Mouse (Mus musculus) heart, postnatal 4 days (tissue): ENCODE measurements around the gene Dyrk1a. TPM values are rescaled to one million over a fixed set of nuclear protein-coding genes. Genes with fewer than 3 reads are reported as not detected.

Source experiments
- DNase-seq: peaks from one replicate; pipeline ENCODE4 v3.0.0; 2021
- total RNA-seq, 2 experiments: library from RNA; stranded (reverse); gene quantifications; 2 replicates each; pipeline ENCODE4 v1.2.3; 2021

Dyrk1a gene
- 100 to 1,000 TPM; 118 to 135 TPM for total RNA-seq

DNA sequence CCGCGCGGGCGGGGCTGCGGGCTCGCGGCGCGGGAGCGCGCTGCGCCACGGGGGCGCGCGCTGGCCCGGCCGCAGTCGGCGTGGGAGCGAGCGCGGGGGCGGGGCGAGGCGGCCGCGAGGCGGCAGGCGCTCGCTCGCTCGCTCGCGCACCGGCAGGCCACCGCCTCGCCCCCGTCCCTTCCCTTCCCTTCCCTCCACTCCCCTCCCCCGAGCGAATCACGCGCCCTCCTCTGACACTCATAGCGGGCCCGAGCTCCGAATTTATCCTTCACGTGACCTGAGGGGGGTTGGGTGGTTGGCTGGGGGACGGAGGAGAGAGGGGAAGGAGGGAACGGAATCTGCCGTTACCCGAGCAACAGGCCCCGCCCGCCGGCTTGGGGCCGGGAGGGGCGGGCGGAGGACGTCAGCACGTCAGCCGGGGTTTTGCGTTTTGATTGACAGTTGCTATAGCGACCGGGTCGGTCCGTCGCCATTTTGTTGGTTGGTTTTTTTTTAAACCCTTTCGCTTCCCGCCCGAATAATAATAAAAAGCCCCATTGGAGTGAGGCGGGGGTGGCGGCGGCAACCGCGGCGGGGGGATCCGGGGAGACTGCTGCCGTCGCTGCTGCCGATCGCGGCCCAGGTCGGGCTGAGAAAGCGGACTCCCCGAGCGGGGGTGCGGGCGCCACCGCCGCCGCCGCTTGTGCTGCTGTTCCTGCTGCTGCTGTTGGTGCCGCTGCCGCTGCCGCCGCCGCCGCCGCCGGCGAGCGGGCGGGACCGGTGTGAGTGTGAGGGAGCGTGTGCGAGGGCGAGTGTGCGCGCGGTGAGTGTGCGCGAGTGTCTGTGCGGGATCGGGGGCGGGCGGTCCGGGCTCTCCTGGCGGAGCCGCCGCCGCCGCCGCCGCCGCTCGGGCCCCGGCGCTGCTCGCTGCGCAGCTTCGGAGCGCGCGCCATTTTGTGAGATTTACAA is at the start of gene Dyrk1a:
TSS of gene Dyrk1a (plus strand) at position 782 of the 948 bp plus-strand sequence.
- peak; percentile 99 for DNase-seq

DNA sequence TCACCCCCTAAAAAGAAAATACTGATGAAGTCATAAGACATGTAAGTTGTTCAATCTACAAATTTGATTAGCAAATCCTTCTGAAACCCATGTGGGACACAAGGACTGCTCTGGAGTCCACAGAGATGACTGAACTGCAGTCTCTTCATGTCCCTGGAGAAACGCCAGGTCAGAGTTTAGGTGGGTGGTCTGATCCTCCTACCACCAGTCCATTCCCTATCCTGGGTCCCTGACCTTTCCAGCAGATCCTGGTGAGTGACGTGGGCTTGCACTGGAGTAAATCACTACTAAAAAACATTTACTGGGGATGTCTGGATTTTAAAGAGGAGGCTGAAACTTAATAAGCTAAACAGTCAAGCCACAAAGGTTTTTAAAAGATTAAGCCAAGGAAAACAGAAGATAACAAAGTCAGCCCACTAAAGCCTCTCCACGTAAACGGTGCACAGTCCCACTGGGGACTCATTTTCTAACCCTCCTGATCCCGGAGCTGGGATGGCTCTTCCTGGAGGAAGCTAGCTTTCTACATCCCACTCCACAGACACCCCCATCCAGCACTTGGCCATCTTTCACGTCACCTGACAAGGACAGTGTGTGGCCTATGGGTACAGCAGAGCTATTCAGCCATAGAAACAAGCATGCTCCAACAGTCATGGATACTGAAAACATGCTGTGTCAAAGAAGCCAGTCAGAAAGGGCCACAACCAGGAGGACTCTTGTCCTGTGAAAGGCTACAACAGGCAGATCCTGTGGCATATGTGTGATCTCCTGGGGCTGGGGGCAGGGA is 46.0 kb upstream of the Dyrk1a start:
- DNase-seq = no peak

DNA sequence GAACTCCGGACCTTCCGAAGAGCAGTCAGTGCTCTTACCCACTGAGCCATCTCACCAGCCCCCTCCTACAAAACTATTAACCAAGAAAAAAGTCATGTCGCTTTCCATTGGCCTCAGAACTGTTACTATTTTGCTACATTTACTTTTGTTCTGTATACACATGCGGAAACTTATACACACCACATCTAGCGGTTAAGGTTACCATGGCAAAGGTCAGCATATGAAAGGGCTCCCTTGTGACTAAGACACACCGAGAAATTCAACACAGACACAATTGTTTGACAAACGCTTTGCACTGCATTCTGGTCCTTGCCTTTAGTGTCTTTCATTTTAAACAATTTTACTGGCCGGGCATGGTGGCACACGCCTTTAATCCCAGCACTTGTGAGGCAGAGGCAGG is 45.1 kb upstream of the Dyrk1a start:
- no peak for DNase-seq

DNA sequence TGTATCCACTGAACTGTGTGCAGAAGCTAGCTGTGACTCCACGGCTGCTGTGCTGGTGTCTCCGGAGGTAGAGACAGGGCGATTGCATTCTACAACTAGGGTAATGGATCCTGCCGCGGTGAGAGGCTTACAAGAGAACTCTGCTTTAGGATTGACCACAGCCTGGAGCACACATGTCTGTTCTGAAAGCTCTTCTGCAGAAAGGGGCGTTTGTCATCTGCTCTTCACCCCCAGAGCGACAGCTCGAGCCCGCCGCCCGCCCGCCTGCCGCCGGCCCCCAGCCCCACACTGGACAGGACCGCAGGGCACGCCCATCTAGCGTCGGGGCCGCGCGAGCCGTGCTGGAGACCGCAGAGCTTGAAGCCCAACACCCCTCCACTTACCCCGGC is 43.9 kb upstream of the Dyrk1a start:
- no peak for DNase-seq

DNA sequence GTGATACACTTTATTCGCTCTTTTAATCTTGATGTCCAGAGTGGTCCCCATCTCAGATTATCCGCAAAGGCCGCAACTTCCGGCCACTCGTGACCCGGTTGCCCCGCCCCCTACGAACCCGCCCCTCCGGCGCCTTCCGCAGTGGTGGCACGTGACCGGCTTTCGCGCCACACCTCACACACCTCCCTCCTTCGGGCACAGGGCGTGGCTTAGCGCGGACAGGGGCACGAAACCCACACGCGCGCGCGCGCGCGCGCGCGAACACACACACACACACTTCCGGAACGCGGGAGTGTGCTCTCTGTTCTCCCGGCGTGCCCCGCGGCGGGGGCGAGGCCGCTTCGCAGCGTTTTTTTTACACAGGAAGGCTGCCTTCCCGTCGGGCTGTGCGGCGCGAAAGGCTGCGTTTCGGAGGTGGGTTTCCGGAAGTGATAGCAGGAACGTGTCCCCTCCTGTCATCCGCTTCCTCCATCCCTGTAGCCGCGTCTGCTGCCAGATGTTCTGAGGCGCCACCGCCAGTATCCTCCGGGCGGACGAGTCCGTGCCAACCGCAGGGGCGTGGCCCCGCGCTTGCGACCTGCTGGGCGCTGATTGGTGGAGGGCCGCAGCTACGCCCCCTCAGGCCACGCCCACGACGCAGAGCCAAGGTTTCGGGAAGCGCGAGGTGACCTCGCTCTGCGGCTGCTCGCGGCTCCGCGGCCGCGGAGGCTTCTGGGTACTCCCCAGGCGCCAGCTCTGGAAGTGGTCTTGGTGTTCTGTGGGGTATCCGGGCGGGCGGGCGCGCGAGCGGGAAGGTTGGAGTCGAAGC is 43.3 kb upstream of the Dyrk1a start, which contains the start of gene Vps26c:
TSS of gene Vps26c (minus strand) at position 487 of the 808 bp plus-strand sequence.
- DNase-seq = peak; percentile 98

DNA sequence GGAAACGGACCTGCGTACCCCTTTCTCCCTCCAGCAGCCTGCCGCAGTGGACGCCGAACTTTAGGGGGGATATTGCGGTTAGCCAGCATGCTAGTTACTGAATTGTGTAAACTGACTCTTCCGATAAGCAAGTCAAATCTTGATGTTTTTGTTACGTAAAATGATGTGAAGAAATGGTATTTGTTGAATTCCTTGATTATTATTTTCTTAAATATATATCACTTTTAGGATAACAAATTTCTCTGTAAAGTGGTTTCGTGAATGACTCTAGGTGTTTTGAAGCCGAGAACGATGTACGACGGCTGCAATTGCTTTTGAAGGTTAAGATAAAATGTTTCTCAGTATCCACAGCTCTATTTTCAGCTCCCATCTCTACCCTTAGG is 42.7 kb upstream of the Dyrk1a start:
- DNase-seq = no peak

DNA sequence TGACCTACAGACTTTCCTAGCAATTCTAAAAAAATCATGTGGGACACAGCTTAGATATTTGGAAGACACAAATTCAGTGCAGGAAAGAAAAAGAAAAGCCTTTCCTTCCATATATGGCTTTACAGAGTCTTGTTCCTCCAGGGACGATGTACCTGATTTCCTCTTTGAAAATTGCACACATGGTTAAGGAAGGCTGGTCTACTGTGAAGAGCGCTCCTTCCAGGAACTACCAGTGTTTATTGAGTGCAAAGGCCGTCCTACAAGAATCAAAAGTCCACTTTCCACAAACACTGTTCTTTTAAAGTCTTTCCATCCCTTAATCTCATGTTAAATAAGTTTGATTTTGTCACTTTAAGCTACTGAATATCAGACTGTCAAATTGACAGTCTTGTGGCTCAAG is 42.3 kb upstream of the Dyrk1a start:
- no peak for DNase-seq

DNA sequence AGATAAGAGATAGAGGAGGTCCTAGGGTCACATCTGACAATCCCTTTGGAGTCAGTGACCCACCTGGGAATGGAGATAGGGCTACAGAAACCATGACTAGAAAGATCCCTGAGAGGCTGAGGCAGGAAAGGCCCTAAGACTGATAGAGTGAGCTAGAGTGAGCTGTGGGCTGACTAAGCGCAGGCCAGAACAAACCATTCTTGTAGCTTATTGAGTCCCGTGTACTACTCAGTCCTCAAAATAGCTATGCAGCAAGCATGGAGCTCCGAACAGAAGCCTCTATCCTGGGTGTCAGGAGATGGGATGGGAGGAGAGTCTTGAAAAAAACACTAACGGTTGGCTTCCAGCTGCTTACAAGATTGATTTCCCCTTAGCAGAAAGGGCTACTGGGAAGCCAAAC is 38.5 kb upstream of the Dyrk1a start:
- no peak for DNase-seq

DNA sequence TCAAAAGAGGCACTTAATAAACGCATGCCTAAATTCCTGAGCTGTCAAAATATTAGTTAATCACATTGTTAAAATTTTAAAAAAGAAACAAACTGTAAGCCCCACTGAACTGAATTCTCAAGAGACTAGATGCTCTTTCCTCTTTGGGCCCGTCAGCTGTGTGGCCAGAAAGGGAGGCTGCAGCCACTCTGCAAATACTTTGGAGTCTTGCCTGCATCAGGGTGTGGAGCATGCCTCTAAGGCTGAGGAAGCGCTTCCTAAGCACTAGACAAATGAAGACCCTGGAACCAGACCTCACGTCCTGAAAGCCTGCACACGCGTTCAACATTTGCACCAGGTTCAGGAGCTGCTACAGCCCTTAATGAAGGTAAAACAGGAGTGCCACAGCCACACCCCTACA is 36.1 kb upstream of the Dyrk1a start:
- no peak for DNase-seq

DNA sequence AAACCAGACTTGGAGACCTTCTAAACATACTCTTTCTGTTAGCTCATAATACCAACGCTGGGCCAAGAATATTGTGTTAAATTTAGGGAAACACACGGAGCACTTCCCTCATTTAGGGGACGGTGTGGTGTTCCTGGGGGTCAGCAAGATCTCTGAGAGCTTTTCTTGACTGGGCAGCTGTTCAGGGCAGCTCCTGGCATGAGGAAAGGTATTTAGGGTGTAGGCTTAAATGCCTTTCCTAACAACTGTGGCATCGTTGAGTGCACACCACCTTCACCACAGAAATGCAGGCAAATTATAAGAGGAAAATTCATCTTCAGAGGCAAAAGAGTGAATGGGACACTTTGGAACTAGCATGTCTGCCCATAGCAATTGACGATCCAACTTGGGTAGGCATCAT is 34.1 kb upstream of the Dyrk1a start:
- DNase-seq = no peak

DNA sequence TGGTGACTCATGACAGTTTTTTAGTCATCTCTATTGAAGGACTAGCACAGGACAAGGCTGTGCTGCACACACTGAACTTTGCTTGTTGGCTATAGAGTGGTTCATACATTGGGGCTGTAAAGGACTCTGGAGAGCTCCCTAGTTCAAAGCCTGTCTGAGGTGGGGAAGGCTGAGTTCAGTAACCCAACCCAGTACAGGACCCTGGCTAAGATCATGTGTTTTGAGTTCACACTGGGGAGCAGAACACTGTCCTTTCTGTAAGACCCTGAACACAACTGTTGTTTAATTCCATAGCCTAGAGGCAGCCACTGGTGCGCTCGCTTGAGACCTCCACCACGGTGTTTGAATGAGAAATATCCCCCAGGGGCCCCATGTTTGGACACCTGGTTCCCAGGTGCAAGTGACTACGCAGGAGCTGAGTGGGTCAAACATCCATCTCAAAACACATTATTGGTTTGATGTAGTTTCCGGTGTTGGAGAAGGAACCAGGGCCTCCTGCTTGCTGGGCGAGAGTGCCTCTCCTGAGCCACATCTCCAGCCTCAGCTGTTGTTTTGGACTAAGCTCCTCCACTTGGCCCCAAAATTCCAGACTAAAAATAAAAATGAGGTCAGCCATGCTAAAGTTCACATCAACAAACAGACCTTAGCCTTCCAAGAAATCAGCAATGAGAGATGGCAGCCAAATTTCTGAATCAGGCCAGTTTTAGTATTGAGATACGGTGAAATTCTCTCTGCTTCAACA is 33.2 kb upstream of the Dyrk1a start:
- DNase-seq = peak; percentile 62

DNA sequence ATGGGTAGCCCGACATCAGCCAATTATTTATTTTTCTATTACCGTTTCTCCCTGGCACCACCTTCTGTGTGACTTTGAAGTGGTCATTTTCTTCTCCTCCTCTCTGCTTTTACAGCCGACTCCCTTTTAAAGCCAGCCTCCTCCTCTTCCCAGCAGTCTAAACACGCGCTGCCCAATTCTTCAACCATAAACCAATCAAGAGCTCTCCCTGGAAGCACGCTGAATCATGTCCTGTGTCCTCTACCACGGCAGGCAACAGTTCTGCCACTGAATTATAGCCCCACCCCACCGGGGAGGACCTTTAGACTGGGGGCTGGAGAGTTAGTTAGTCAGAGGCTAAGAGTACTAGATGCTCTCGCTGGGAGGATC is 32.7 kb upstream of the Dyrk1a start:
- peak; percentile 63 for DNase-seq

DNA sequence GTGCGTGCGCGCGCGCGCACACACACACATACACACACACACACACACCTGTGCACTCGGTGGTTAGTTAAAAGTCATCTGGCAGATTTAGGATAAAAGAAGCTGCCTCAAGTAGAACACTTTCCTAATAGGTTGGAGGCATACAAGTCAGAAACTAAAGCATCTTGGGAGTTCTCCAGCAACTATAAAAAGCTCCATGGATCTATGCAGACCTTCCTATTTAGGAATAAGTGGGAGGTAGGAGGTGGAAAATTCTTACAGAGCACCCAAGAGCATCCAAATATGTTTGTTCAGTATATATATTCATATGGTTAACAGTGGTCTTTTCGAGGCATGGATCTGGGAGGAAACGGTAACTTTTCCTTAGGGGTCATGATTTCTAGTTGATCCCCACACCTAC is 29.7 kb upstream of the Dyrk1a start:
- no peak for DNase-seq

DNA sequence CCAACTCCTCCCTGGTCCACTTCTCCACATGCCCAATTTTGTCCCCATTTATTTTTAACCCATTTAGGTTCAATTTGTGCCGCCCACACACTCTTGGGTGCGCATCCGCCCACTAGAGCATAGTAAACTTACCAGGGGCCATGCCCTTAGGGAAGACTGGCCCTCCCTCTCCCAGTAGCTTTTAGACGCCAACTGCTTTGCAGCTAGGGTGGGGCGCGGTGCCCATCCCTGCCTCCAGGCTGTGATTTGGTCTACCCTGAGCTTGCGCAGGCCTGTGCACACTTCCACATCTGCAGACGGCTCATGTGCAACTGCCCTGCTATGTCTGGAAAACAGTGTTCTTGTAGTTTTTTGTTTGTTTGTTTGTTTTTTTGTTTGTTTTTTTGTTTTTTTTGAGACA is 26.9 kb upstream of the Dyrk1a start:
- no peak for DNase-seq

DNA sequence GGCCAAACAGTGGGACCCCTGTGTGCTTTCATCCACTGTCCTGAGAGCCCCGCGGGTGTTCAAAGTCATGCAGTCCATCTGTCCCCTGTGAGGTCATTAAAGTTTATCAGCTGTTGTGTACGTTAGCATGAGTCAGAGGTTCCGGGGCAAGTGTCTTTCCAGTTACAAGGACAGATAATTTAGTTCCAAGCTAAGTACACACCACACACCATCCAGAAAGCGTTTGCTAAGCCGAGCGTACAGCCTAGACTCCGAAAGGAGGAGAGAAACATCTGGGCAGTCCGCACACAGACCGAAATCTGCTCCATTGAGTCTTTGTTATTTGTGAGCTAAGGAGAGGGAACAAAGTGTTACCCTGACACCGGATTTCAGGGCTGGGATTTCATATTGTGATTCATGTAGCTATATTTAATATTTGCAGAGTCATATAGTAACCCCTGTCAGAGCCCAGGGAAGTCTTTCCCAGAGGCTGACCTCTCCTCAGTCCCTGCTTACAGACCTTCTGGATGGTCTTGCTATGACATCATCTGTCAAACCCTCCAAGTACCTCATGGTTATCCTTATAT is 25.2 kb upstream of the Dyrk1a start:
- peak; percentile 46 for DNase-seq

DNA sequence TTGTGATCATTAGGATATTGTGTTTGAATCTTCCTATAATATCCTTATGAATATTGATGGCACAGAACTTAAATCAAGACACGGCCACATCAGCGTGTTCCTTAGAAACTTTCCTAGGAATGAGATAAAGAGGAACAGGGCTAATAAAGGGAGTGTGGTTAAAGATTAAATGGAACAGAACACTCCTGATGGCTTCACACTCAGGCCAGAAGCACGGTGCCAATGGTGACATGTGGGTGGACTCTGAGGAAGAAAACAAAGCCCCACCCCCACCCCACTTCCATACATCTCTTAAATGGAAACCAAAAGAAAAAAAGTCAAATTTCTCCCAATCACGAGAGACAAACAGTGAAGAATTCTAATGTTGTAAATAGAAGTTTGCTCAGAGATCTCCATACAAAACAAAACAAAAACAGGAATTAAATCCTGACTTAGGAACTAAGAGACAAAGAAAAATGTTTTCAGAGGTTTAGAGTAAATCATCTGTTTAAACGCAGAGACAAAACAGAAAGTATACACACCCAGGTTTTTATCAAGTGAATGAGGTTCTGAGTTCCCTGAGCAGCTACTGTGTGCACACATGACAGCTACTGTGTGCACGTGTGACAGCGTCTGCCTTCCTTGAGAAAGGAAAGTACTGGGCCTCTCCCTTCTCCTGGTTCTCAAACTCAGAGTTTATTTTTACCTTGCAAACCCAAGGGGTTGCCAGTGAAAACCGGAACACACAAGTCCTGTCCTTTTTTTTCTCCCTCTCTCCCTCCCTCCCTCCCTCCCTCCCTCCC is 23.8 kb upstream of the Dyrk1a start:
- DNase-seq = no peak

DNA sequence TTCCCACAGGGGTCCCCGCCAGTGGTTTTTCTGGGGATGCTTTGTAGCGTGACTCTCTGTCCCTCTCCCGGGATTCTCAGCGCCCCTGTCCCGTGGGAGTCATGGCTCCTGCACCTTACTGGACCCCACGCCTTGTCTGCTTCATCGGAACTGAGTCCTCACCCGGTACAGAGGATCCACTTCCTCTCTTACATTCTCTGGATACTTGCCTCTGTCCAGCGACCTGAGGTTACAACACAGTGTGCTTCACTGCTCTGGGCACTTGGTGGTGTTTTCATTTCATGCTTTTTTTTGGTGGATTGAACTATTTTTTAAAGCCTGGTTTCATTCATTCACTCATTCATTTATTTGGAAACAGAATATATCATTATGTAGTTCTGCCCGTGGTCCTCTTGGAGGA is 20.0 kb upstream of the Dyrk1a start:
- DNase-seq = no peak

DNA sequence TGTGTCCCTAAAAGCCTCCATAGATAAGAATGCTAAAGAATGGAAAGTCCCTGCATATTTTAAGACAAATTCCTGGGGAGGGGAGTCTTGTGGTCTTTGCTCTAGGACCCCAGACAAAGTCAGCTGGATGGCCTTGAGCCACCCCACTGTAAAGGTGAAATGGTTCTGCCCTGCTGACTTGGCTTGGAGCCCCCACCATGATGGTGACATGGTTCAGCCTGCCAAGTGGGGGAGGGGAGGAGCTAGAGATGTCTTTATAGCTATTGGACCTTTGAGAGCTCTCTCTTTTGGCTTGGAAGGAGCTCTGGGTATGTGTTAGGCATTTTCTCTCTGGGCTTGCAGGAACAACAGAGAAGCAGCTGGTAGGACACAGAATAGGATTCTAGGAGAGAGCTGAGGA is 17.9 kb upstream of the Dyrk1a start:
- peak; percentile 75 for DNase-seq

DNA sequence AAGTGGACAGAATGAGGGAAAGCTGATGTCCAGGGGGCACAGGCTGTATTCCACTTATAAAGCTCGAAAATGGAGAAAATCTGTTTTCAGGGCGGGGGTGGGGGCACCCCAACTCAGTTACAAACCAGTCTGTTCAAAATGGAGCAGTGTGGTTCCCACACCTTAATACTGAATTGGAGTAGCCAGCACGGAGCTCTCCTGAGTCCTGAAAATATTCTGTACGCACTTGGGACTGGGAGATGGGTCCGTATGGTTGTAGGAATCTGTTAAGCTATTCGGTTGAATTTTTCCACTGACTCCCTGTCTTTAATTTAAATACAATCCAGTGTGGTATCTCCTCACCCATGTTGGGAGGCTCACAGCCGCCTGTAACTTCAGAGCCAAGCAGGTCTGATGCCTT is 14.5 kb upstream of the Dyrk1a start:
- no peak for DNase-seq

DNA sequence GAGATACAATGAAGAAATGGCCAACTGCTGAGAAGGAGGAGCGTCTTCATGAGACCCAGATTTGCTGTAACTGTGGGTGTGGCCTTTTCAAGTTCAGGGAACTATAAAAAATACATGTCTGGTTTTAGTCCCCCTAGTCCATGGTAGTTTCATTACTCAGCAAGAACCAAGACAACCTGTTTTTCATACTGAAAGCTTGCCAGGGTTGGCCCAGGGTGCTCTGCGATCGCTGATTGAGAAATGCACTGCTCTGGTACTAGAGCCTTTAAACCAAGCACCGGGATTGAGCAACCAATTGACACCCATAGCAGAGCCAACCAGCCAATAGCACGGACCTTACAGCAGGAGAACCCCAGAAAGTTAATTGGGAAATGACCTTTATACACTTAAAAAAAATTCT is 13.6 kb upstream of the Dyrk1a start:
- DNase-seq = no peak

DNA sequence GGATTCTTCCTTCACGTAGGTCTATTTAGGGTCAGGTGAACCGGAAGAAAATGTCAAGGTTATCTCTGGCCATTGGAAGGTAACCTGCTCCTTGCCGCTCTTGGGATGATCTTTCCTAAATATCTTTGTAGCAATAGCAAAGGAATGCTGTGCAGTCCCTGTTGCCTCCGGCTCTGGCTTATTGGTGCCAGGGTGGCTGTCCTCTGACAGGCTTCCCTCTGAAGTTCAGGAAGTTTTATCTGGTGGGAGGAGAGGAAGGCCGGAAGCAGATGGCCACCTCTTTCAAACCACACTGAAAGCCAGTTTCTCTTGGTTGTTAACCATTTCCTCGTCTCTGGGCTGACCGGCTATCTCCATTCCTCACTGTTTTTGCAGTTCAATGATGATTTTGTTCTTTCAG is 10.5 kb upstream of the Dyrk1a start:
- DNase-seq = peak; percentile 43
